Mouse (Mus musculus) forebrain, embryonic 10.5 days (tissue): Measurements from ENCODE around the gene Slc9a8. TPM values are rescaled to one million over a fixed set of nuclear protein-coding genes. Genes with fewer than 3 reads are reported as not detected.

Source experiments
- DNase-seq: peaks from one replicate; pipeline ENCODE4 v3.0.0-alpha.2; 2017; ENCODE audit warnings: low spot score; ENCODE audit errors: extremely low spot score
- H3K27ac ChIP-seq: fragments of 300-500 bp; sonication (generic); 2 replicates; pipeline ENCODE4 v1.5.1; 2016; ENCODE audit warnings: mild to moderate bottlenecking
- H3K27me3 ChIP-seq: fragments of 300-500 bp; sonication (generic); 2 replicates; pipeline ENCODE4 v1.6.1; 2016; ENCODE audit warnings: mild to moderate bottlenecking; ENCODE audit not compliant: poor library complexity, severe bottlenecking
- H3K36me3 ChIP-seq: fragments of 300-500 bp; sonication (generic); replicated peaks from 2 replicates; pipeline ENCODE4 v1.6.1; 2016; ENCODE audit warnings: mild to moderate bottlenecking, moderate library complexity
- H3K4me1 ChIP-seq: fragments of 300-500 bp; sonication (generic); 2 replicates; pipeline ENCODE4 v1.6.1; 2016
- H3K4me3 ChIP-seq: fragments of 300-500 bp; sonication (generic); 2 replicates; pipeline ENCODE4 v1.5.1; 2016; ENCODE audit warnings: mild to moderate bottlenecking, moderate library complexity
- H3K9me3 ChIP-seq: fragments of 300-500 bp; sonication (generic); 2 replicates; pipeline ENCODE4 v1.6.1; 2016; ENCODE audit warnings: mild to moderate bottlenecking, moderate library complexity
- WGBS: fragments of 180-500 bp; shearing (Covaris S2); methylation state at CpG from one replicate; pipeline ENCODE4 v1.1.7; 2016; 5-methylcytosine and 5-hydroxymethylcytosine counted together
- polyA plus RNA-seq: library from polyadenylated mRNA; unstranded; fragments of >200 nt; fragmentation: Nextera tagmentation; extraction: Ambion mirVana; gene quantifications from 2 replicates; pipeline ENCODE4 v1.2.1, GENCODE M21; 2016

Gene Slc9a8
- polyA plus RNA-seq, 1 experiment from 2014 or later: 24.4 TPM

DNA sequence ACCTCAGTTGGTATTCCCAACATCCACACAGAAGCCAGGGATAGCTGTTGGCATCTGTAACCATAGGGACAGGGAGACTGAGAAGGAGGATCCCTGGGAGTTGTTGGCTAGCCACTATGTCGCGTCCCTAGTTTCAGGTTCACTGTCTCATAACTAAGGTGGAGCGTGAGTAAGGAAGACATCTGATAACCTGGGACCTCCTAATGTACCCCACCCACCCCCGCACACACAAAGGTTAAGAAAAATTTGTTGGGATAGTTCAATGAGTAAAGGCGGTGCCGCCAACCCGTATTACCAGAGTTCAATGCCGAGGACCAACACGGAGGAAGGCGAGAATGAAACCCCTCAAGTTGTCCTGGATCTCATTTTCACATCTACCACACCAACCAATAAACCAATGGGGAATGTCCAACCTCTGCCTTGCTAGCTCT, 686 bp upstream of the Slc9a8 start:
- Histone ChIP-seq H3K27ac (peak overlapping the region; percentile 100), H3K27me3 (no peaks in the 10 kb centered on the region), H3K9me3 (0 out of 2 replicates have a peak, but pooled peaks cover 4% of the 10 kb centered on the region), H3K4me1 (peaks cover 35% of the 10 kb centered on the region), H3K36me3 (peaks cover 22% of the 10 kb centered on the region), H3K4me3 (peak overlapping the region; percentile 93)
- peak; percentile 24 for DNase-seq
- WGBS: 26% methylated on average over 10 of the region's 10 CpGs

- Histone ChIP-seq H3K4me3 (peak overlapping the region; percentile 93), H3K27ac (peak overlapping the region; percentile 100), H3K27me3 (no peaks in the 10 kb centered on the region), H3K36me3 (peaks cover 35% of the 10 kb centered on the region), H3K4me1 (peaks cover 30% of the 10 kb centered on the region), H3K9me3 (0 out of 2 replicates have a peak, but pooled peaks cover 4% of the 10 kb centered on the region)
- 5% methylated on average over 11 of the region's 11 CpGs for WGBS
- no peak for DNase-seq
Measured at GRCm38 (mm10) chr2:167422150-167422470, 598 bp downstream of the Slc9a8 start.

GRCm38 (mm10) chr2:167423031-167423611, 1.6 kb downstream of the Slc9a8 start:
- Histone ChIP-seq H3K27ac (peak overlapping the region; percentile 100; the same call in 1 of the 2 replicates), H3K9me3 (0 out of 2 replicates have a peak, but pooled peaks cover 4% of the 10 kb centered on the region), H3K4me1 (peaks cover 30% of the 10 kb centered on the region), H3K4me3 (peak overlapping the region; percentile 93; the same call in 1 of the 2 replicates), H3K36me3 (peaks cover 45% of the 10 kb centered on the region), H3K27me3 (no peaks in the 10 kb centered on the region)
- no peak for DNase-seq
- WGBS: 92% methylated on average over 5 of the region's 5 CpGs

- DNase-seq: no peak
- Histone ChIP-seq H3K9me3 (0 out of 2 replicates have a peak, but pooled peaks cover 4% of the 10 kb centered on the region), H3K27me3 (no peaks in the 10 kb centered on the region), H3K27ac (no peak overlapping the region), H3K4me1 (peaks cover 30% of the 10 kb centered on the region), H3K36me3 (peaks cover 54% of the 10 kb centered on the region), H3K4me3 (no peak overlapping the region)
- 90% methylated on average over 9 of the region's 9 CpGs for WGBS
Measured at GRCm38 (mm10) chr2:167424040-167424439, 2.5 kb downstream of the Slc9a8 start.

DNA sequence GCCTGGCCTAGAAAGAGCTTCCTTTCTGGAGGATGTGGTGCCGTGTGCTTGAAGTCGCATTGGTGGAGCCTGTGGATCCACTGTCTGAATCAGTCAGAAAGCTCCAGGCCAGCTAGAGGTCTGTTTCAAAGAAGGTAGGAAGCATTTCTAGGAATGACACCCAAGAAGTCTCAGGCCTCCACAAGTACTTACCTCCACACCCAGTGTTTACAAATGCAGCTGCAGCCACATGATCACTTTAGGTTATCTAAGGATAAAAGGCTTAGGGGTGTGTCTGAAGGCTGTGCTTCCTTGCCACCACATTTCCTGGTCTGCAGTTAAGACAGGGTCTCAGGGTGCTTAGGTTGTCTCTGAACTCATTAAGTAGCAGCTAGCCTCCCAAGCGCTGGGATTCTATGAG, 3.0 kb downstream of the Slc9a8 start:
- WGBS: 97% methylated on average over 3 of the region's 3 CpGs

GRCm38 (mm10) chr2:167425407-167425806, 3.9 kb downstream of the Slc9a8 start:
- Histone ChIP-seq H3K4me1 (peaks cover 26% of the 10 kb centered on the region), H3K4me3 (no peak overlapping the region), H3K9me3 (no peaks in the 10 kb centered on the region), H3K27ac (no peak overlapping the region), H3K27me3 (no peaks in the 10 kb centered on the region), H3K36me3 (peaks cover 67% of the 10 kb centered on the region)
- DNase-seq: no peak
- WGBS: 89% methylated on average over 6 of the region's 6 CpGs

More for the DNA sequence above, 3.0 kb downstream of the Slc9a8 start:
- H3K4me1 ChIP-seq: peaks cover 30% of the 10 kb centered on the region
- H3K27me3 ChIP-seq: no peaks in the 10 kb centered on the region
- H3K27ac ChIP-seq: no peak overlapping the region
- H3K36me3 ChIP-seq: peaks cover 59% of the 10 kb centered on the region
- DNase-seq: no peak
- H3K4me3 ChIP-seq: no peak overlapping the region
- no peaks in the 10 kb centered on the region for H3K9me3 ChIP-seq

DNA sequence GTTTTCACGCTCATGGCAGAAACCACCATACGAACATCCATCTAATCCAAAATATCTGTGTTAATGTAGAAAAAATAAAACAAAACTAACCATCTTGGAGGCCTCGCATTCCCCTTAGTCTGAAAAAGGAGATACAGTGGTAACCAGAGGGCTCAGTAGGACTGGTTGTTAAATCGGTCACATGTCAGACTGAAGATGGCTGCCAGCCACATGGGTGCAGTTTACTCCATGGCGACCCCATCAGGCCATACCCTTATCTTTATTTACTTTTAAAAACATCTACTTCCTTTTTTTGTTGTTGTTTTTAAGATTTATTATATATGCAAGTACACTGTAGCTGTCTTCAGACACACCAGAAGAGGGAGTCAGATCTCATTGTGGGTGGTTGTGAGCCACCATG, 8.1 kb downstream of the Slc9a8 start:
- peaks cover 92% of the 10 kb centered on the region for H3K36me3 ChIP-seq

GRCm38 (mm10) chr2:167430737-167431417, 9.4 kb downstream of the Slc9a8 start:
- Histone ChIP-seq H3K4me3 (no peak overlapping the region), H3K9me3 (no peaks in the 10 kb centered on the region), H3K4me1 (no peaks in the 10 kb centered on the region), H3K27ac (no peak overlapping the region; the same call in 1 of the 2 replicates), H3K27me3 (no peaks in the 10 kb centered on the region), H3K36me3 (peaks cover 92% of the 10 kb centered on the region)
- DNase-seq: no peak
- WGBS: 75% methylated on average over 9 of the region's 9 CpGs

More for the DNA sequence above, 8.1 kb downstream of the Slc9a8 start:
- H3K4me1 ChIP-seq: no peaks in the 10 kb centered on the region
- DNase-seq: no peak
- H3K4me3 ChIP-seq: no peak overlapping the region
- H3K9me3 ChIP-seq: no peaks in the 10 kb centered on the region
- H3K27ac ChIP-seq: no peak overlapping the region
- H3K27me3 ChIP-seq: no peaks in the 10 kb centered on the region
- 93% methylated on average over 5 of the region's 5 CpGs for WGBS

DNA sequence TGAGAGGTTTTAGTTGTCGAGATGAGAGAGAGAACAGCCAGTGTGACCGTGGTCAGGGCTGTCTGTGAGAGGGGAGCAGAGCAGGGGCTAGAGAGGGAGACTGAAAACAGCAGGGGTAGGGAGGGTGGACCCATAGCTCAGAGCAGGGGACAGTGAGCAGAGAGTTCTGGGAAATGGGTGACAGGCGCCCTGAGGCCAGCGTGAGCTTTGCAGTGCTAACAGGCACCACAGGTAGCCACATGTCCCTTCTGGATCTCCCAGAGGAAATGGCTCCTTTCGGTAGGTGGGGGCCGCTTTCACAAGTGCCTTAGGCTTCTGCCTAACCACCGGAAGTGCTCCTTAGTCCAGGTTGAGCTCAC, 9.9 kb downstream of the Slc9a8 start:
- Histone ChIP-seq H3K4me3 (no peak overlapping the region), H3K27me3 (no peaks in the 10 kb centered on the region), H3K9me3 (no peaks in the 10 kb centered on the region), H3K27ac (peak overlapping the region; percentile 58), H3K36me3 (peaks cover 91% of the 10 kb centered on the region), H3K4me1 (no peaks in the 10 kb centered on the region)
- no peak for DNase-seq
- WGBS: 83% methylated on average over 7 of the region's 7 CpGs

- H3K27ac ChIP-seq: no peak overlapping the region
- no peaks in the 10 kb centered on the region for H3K27me3 ChIP-seq
- H3K36me3 ChIP-seq: peaks cover 90% of the 10 kb centered on the region
- no peak for DNase-seq
- H3K4me1 ChIP-seq: no peaks in the 10 kb centered on the region
- 96% methylated on average over 6 of the region's 6 CpGs for WGBS
- H3K4me3 ChIP-seq: no peak overlapping the region
- H3K9me3 ChIP-seq: no peaks in the 10 kb centered on the region
Measured at GRCm38 (mm10) chr2:167434570-167434969, 13.1 kb downstream of the Slc9a8 start.

DNA sequence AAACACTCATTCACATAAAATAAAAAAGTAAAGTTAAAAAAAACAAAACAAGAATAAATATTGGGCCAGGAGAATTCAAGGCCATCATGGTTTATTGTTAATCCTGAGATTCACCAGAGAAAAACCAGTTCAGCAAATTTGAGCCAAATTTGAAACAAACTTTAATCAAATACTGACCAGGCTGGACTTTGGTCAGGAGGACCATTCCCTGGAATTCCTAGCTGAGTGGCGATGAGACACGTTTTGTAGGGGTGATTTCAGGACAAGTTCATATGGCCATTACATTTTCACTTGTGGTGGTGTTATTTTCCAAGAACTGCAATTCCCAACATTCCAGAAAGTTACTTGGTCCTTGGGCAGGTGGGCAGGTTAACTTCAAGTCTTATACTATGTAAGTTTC, 14.1 kb downstream of the Slc9a8 start:
- no peak for DNase-seq
- Histone ChIP-seq H3K4me3 (no peak overlapping the region), H3K27me3 (no peaks in the 10 kb centered on the region), H3K27ac (no peak overlapping the region), H3K9me3 (no peaks in the 10 kb centered on the region), H3K36me3 (peaks cover 90% of the 10 kb centered on the region), H3K4me1 (no peaks in the 10 kb centered on the region)
- 95% methylated on average over 2 of the region's 2 CpGs for WGBS

GRCm38 (mm10) chr2:167436371-167436770, 14.9 kb downstream of the Slc9a8 start:
- Histone ChIP-seq H3K27me3 (no peaks in the 10 kb centered on the region), H3K27ac (no peak overlapping the region), H3K4me1 (no peaks in the 10 kb centered on the region), H3K4me3 (no peak overlapping the region), H3K36me3 (peaks cover 92% of the 10 kb centered on the region), H3K9me3 (no peaks in the 10 kb centered on the region)
- 96% methylated on average over 5 of the region's 5 CpGs for WGBS
- no peak for DNase-seq

DNA sequence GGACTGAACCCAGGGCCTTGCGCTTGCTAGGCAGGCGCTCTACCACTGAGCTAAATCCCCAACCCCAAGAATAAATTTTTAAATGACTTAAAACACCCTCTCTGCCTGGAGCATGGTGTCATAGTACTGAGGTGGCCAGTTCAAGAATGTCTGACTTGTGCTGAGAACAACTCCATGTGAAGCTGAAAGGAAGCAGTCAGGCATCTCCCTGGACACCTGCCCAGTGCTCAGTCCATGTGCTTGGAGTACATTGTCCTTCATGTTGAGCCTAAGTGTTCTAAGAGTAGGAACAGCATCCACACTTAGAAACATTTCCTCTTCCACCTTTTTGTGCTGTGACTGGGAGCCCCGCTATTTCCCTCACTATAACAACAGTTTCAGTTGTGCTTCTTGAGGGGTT, 17.9 kb downstream of the Slc9a8 start:
- Histone ChIP-seq H3K4me3 (no peak overlapping the region), H3K27me3 (no peaks in the 10 kb centered on the region), H3K27ac (no peak overlapping the region), H3K36me3 (peaks cover 96% of the 10 kb centered on the region), H3K9me3 (no peaks in the 10 kb centered on the region), H3K4me1 (no peaks in the 10 kb centered on the region)
- 95% methylated on average over 3 of the region's 3 CpGs for WGBS
- no peak for DNase-seq
